Mouse (Mus musculus) cerebellum, postnatal 4 days (tissue): Measurements from ENCODE around the gene Pctp.

ENCODE experiments used
- DNase-seq, 2 experiments: peaks; one replicate each; pipeline ENCODE4 v3.0.0; 2022; ENCODE audit warnings: low spot score in 2 of 2, mixed read lengths in 1 of 2

Pctp gene

DNA sequence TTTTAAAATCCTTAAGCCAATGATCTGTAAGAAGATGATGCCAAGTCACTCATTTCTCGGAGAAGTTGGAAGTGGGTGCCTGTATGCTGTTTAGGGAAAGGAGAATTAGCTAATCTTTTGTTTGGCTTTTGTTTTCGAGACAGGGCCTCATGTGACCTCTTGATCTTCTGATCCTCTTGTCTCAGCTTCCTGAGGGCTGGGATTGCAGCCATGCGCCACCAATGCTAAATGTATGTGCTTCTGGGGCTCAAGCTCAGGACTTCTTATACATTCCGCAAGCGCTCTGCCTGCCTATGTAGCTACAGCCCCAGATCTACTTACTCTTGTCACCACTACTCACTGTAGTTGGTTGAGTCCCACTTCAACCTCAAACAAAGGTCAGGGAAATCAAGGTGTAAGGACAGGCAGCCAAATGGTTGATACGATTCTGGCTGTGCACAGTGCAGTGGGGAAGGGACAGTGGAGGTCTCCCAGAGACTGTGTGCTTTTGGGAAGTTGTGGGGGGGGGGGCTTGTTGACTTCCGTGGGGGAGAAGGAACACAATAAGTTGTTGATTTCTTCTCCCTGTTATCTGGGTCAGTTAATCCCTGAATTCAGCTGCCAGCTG, 24.8 kb downstream of the Pctp start:
- DNase-seq = no peak

DNA sequence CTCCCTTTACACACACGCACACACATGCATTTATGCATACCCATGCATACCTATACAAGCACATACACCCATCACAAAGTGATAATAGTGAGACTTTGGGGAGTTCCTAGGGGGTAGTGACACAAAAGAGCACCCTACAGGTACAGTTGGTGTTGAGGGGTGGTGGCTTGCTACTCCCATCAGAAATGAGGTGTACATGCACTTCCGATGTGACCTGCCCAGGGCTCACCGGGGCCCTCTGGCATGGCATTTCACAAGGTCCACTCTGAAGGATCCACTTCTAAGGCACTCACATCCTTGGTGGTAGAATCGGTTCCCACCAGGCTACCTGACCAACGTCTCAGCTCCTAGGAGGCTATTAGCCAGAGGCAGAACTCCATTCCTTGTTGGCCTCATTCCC, 26.3 kb downstream of the Pctp start:
- no peak for DNase-seq

DNA sequence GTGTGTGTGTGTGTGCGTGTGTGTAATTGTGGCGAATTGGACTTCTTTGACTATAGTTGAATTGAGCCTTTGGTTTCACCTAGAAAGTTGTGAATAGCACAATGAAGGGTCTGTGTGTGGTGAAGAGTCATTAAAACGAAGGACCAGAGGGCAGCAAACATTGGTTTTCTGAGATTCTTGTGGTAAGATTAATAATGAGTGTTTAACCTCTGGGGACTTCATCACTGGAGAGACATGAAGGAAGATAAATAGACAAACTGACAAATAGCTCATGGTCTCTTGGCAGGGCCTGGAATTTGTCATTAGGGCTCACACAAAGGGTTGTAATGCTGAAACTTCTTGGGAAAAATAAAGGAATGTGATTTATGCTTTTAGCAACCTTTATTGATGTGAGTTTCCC, 31.4 kb downstream of the Pctp start:
- no peak for DNase-seq

DNA sequence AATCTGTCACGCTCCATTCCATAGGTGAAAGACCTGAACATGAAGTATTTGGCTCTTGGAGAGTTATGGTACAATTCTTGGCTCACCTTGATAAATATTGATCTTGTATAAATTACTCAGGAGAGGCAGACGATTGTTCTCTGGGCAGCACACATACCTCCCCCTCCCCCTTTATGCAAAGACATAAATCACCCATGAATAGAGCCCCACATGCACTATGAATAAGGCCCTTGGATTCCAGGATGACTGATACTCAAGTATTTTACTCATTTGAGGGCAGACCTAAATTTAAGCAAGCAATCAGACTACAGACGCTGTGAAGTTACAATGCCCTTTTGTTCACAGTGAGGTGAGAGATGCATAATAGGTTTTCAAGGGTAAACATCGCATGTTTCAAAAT, 32.0 kb downstream of the Pctp start:
- DNase-seq = no peak

DNA sequence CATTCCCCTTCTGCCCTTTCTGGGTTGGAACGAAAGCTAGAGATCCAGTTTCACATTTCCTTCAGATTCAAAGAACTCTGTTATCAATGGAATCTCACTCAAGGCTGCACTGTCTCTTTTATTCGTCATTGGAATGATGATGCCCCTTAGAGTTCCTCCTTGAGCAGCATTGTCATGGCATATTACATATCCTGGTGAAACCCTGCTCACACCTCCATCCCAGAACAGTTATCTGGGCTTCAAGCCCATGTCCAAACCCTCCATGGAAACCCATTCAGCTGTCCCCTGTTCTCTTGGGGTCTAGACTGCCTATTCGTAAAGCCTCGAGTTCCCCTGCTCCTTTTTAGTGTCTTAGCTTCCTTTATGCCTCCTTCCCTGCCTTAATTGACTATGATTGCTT, 33.6 kb downstream of the Pctp start:
- no peak for DNase-seq

DNA sequence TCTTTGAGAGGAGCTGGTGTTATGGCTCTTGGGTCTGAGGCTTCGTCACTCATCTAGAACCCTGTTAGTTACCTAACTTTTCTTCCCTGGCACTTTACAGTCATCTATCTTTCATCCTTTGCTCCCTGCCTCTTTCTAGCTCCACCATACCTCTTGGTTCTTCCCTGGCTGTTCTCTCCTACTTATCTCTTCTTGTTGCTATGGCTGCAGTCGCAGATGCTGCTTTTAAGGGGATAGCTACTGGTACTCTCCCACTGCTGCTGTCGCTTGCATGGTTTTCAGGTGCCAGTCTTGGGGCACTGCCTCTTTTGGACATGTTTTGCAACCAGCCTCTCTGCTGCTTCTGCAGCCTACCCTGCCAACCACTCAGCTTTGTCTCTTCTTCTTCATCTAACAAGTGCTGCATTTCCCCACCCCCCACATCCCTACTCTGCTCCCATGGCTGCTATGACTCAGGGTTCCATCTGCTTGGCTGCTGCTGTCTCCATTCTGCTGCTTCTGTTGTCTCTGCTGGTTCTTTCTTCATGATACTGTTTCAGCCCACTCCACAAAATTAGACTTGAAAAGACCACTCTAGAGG, 51.9 kb downstream of the Pctp start:
- DNase-seq = no peak

DNA sequence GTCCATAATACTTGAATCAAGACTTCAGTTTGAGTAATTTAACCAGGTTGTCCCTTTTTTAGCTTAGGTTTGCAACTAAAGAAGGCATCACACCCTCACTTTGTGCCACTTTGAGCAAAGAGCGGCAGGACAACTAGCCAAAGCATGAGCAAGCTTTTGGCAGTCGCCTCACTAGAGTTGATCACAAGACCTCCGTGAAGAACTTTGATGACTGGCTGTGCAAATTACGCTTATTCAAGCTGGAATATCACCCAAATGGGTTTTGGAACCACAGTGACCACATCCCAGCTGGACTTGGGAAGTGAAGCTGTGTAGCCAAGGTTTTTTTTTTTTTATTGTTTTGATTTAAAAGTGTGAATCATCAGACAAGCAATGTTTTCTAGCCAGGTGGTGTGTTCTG, 54.9 kb downstream of the Pctp start:
- DNase-seq = no peak

DNA sequence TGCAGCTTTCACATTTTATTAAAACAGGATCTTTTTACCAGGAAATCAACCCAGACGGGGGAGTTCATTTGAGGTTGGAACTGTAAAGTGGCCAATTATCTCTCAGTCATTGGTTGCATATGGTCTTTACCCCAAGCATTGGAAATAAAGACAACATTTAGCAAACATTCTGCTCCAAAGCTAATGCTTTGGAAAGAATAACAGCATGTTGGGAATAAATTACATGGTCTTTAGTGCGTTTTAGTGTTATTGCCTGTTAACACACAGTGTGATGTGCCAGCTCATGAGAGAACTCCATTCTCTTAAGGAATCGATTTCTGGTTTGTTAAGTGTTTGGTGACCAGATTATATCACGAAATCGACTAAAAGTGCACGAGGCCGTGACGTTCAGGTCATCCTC, 57.5 kb downstream of the Pctp start:
- DNase-seq = no peak

DNA sequence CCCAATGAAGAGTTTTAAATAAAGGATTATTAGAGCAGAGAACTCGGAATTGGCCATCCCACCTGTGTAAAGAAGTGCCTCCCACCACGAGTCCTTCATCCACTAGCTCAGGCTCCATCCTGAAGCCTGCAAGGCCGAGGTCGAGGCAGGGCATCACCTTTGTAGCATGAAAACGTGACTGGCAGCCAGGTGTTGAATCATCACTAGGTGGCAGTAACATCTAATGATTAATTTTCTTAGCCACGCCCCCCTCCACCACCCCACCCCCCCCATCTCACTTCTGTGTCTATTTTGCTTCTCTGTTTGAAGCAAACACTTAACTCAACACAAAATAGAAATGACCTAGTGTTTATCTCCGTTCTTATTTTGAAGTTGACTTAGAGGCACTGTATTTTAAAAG, 65.5 kb downstream of the Pctp start:
- no peak for DNase-seq
